Mouse (Mus musculus) embryo, embryonic 11 days (tissue): ENCODE data around the gene 4930432K21Rik.

Experiments
- DNase-seq: peaks from one replicate; pipeline ENCODE4 v3.0.0-alpha.2; 2015

4930432K21Rik gene

DNA sequence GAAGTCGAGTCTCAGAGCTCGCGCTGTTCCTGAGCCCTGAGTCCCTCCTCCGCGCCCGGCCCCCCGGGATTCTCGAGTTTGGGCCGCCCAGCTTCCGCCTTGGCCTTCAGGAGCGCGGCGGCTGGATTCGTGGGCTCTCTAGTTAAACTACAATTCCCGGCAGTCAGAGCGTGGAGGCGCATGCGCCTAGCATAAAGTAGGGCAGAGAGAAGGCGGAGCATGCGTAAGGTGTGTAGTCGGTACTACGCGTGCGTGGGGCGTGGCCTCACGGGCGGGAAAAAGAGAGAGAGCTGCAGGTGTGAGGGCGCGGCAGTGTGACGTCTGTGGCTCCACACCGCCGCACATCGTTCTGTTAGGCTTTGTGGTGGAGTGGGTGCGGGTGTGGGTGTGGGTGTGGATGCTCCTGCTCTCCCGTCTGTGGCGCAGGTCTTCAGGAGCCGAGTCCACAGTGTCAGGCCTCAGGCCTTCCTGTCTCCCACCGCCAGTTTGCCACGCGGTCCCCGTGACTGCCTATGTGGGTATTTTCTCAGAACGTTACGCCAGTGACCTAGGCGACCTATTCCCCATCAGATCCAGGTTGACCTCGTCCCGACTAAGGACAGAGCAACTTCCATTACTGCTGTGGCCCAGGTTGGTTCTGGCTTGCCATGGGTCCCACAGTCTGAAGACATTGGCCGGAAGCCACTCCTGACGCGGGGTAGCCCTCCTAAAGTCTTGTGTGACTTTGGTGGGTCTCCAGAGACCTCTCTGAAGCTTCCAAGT lies at the start of gene 4930432K21Rik, which contains the start of gene Cc2d1a:
Gene 4930432K21Rik (plus strand): TSS at position 257 of the 762 bp plus-strand sequence.
Gene Cc2d1a (minus strand): TSS at position 168 of the 762 bp plus-strand sequence.
- DNase-seq, result peak; percentile 97

DNA sequence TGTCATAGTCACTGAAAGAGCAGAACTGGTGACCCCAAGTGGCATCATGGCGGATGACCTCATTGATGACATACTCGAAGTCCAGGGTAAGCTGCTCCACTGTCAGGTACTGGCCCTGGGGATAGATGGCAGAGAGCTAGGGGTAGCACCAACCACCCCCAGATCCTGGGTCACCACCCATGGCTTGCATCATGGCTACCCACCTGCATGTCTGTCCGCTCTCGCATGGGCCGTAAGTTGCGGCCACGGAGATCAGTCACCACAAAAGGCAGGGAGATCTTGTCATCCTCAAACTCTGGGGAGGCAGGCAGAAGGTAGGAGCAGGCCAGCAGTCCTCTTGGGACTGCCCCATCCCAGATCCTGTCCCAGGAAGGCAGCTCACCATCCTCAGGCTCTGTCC lies 49.4 kb upstream of the 4930432K21Rik start:
- no peak for DNase-seq

DNA sequence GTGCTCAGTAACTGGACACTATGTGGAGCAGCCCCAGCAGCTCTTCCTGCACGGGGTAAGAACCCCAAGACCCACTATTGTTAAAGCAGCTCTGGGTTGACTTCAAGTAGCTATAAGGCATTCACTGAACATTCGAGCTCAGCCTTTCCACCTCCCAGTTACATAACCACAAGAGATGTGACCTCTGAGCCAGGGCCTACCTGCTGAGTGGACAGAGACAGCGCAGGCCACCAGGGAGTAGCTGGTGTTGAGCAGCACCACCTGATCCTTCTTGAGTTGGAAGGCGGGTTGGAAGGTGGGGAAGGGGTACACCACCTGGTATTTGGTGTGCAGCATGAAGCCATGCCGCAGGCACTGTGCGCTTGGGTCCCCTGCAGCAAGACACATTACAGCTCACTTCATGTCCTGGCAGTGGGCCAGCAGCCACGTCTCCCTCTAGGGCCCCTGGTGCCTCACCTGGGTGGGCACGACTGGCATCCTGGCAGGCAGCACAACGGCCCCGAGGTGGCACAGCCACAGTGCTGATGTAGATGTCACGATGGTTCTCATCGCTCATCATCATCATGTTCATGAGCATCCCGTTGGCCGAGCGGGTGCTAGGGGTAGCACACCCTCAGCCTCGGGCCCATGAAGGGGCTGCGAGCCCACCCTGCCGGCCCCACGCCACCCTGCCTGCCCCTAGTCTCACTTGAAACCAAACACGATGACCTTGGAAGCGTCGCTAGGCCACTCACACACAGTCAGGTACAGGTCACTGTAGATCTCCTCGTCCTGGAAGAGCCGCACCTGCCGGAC lies 46.2 kb upstream of the 4930432K21Rik start:
- no peak for DNase-seq

DNA sequence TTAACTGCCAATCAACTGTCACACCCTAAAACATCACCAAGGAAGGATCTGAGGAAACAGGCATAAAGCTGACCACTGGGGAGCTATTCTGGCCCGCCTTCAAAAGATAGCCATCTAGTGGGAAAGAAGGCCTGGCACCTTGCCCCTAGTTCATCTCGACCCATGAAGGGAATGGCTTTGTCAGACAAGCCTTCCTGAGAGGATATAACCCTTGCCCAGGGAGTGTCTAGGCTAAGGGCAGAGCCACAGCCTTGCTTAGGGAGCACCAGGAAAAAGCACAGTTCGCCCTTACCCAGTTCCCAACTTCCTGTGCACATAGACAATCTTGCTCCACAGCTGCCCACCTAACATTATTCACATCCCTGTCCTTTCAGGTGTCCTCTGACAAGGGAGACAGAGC lies 44.2 kb upstream of the 4930432K21Rik start:
- no peak for DNase-seq

- DNase-seq, result peak; percentile 87
These were observed 43.6 kb upstream of the 4930432K21Rik start for GRCm38 (mm10) chr8:84104221-84104620.

DNA sequence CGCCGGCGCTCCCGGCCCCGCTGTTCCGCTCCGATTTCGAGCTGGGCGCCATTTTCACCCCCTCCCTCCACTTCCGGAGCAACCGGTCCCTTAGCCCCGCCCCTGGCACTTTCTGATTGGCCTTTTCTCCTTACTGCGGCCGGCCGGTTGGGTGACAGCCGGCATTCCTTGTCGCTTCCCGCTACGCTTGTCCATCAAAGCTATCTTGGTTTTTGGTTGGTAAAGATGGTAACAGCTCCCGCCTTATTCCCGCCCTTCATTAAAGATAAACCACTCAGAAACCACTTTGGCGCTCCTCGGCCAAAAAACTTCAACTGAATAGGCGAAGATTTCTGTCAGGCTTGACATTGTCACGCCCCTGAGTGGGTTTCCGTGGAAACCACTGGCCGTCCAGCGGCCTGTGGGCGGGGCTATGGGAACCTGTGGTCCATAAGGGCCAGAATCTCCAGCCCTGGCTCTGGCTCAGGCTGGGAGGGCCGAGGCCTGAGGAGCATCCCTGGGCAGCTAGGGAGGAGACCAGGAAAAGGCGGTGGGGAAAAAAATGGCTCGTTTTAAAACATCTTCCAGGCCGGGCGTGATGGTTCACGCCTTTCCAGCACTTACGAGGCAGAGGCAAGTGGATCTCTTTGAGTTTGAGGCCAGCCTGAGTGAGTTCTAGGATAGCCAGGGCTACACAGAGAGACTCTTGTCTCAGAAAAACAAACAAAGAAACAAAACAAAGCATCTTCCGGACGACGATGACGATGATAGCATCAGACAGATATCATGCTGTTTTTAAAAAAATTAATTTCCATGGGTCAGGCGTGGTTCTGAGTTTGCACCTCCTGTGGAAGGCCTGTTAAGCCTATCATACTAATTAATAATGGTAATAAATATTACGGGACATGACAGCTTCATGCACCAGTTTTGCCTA lies 42.9 kb upstream of the 4930432K21Rik start, which contains the start of gene Dcaf15:
Gene Dcaf15 (minus strand): TSS at position 72 of the 913 bp plus-strand sequence.
- DNase-seq, result peak; percentile 100

DNA sequence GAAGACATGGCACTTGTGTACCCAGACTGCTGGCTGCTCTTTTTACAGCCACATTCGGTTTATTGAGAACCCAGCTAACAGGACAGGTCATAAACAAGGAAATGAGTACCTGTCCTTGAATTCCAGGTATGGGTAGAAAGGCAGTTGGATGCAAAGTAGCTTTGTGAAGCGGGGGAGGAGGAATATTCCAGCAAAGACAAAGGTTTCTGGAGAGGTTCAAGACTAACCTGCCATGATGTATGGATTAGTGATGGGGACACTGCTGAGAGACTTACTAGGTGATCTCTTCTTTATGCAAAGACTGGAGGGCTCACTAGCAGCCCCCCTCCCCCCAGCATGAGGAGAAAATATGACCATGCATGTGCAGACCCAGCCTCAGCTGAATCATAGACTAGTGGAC lies 42.1 kb upstream of the 4930432K21Rik start:
- DNase-seq, result no peak

- no peak for DNase-seq
These were observed 41.4 kb upstream of the 4930432K21Rik start for GRCm38 (mm10) chr8:84106216-84107040.

GRCm38 (mm10) chr8:84115646-84116045 lies 32.2 kb upstream of the 4930432K21Rik start:
- no peak for DNase-seq

GRCm38 (mm10) chr8:84122151-84122550 lies 25.7 kb upstream of the 4930432K21Rik start:
- no peak for DNase-seq

- DNase-seq, result no peak
These were observed 22.2 kb upstream of the 4930432K21Rik start, which contains the start of gene Podnl1 for GRCm38 (mm10) chr8:84125656-84126055. TSS of gene Podnl1 (plus strand) at chr8:84125989.

GRCm38 (mm10) chr8:84126742-84127141 lies 21.1 kb upstream of the 4930432K21Rik start:
- no peak for DNase-seq

- no peak for DNase-seq
These were observed 20.5 kb upstream of the 4930432K21Rik start for GRCm38 (mm10) chr8:84127202-84127901.

DNA sequence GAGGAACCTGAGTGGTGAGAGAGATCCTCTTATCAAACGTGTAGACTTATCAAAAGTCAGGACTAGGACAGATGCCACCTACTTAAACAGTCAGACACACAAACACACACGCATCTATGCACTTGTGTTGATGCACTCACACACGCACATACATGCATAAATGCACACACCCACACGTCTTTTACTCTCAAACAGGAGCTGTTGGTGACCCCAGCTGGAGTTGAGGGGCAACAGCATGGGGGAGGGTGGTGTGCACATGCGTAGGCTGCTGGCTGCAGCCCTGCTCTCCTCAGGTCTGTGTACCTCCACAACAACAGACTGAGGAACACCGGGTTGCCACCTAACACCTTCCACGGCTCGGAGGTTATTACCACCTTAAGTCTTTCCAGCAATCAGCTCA lies 19.5 kb upstream of the 4930432K21Rik start:
- DNase-seq, result no peak

DNA sequence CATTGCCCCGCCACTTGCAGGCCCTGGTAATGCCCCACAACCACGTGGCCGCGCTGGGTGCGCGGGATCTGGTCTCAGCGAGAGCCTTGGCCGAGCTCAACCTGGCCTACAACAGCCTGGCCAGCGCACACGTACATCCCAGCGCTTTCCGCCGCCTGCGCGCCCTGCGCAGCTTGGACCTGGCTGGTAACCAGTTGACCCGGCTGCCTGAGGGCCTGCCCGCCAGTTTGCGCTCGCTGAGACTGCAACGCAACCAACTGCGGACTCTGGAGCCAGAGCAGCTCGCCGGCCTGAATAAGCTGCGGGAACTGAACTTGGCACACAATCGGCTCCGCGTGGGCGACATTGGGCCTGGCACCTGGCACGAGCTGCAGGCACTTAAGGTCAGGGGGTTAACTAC lies 17.0 kb upstream of the 4930432K21Rik start:
- DNase-seq, result peak; percentile 26

GRCm38 (mm10) chr8:84132225-84132624 lies 15.6 kb upstream of the 4930432K21Rik start:
- no peak for DNase-seq

GRCm38 (mm10) chr8:84137848-84138247 lies 10.0 kb upstream of the 4930432K21Rik start:
- no peak for DNase-seq

DNA sequence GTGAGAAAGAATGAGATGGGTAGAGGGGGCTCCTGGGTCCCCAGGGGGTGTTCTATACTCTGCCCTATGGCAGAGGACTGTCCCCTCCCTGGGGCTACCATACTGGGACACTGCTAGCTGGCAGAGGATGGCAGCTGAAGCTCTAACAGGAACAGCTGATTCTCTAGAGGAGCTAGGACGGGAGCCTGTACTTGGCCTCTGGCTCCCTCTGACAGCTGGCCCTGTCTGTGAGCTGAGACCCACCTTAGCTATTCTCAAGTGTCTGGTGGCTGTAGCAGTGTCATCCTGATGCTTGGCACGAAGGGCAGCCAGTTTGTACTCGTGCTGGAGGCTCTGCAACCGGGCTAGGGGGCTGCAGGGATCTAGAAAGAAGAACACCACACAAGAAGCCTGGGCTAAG lies 7.0 kb upstream of the 4930432K21Rik start:
- no peak for DNase-seq

DNA sequence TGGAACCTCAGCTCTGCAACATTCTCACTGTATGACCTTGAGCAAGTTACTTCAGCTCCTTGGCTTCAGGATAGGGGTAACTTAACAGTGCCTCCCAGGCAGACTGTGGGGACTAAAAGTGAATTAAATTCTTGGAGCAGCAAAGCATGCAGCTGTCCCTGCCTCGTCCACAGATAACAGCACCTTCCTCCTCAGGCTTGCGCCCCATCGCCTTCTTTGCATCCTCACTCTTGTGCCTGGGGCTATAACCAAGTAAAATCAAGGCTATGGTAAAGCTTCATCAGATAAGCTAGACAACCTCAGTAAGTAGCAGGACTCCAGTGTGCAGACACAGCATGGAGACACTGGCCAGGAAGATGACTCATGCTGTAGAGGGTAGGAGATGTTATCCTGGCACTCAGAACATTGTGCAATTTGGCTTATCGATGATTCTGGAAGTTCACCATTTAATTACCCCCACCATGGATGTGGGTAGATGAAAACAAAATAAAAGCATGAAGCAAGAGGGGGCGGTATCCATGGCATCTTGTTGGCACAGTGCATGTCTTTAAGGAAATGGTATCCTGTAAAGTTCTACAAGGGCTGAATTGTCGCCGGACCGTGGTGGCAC lies 3.1 kb upstream of the 4930432K21Rik start:
- no peak for DNase-seq

- DNase-seq, result peak; percentile 18
These were observed 480 bp upstream of the 4930432K21Rik start for GRCm38 (mm10) chr8:84147324-84147766.

GRCm38 (mm10) chr8:84148531-84148850 lies 666 bp downstream of the 4930432K21Rik start:
- DNase-seq, result no peak
